Mouse (Mus musculus) right cerebral cortex, adult 2 months (tissue): Measurements from ENCODE around the gene Eif4a2.
"Not testable (repeated sequence)": the region's sequence is repeated elsewhere in the genome, so short reads cannot be mapped to it uniquely, and the experiment has no call there.

Experiments used
- DNase-seq, 2 experiments: peaks; one replicate each; pipeline ENCODE4 v3.0.0; 2021 to 2022; ENCODE audit warnings: low spot score in 2 of 2

Eif4a2 gene

DNA sequence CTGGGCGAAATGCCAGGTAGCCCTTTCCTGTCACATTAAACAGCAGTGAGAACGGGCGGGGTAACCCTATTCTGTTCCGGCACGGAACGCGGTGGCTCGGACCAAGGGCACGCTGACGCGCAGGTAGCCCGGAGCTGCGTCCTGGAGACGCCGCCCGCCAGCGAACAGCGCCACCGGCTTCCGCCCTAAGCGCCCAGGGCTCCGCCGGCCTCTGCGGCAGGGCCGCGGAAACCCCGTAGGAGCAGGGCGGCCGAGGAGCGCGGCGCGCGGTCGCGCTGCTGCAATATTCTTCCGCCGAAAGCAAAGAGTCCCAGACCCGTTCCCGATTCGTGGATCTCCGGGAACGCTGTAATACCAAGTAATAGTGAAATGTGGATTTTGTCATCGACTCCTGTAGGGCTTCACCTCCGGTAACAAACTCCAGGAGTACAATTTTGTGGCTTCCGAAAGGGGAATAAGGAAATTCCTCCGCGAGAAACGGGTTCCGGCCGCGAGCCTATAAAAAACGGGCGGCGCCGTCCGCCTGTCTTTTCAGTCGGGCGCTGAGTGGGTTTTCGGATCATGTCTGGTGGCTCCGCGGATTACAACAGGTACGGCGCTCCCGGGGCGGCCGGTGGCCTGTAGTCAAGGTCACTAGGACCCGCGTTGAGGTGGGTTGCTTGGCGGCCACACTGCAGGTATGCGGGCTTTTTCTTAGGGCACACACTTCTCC is at the start of gene Eif4a2:
Eif4a2 (plus strand) TSS at position 214 of the 712 bp plus-strand sequence.
- DNase-seq, result peak; percentile 92

DNA sequence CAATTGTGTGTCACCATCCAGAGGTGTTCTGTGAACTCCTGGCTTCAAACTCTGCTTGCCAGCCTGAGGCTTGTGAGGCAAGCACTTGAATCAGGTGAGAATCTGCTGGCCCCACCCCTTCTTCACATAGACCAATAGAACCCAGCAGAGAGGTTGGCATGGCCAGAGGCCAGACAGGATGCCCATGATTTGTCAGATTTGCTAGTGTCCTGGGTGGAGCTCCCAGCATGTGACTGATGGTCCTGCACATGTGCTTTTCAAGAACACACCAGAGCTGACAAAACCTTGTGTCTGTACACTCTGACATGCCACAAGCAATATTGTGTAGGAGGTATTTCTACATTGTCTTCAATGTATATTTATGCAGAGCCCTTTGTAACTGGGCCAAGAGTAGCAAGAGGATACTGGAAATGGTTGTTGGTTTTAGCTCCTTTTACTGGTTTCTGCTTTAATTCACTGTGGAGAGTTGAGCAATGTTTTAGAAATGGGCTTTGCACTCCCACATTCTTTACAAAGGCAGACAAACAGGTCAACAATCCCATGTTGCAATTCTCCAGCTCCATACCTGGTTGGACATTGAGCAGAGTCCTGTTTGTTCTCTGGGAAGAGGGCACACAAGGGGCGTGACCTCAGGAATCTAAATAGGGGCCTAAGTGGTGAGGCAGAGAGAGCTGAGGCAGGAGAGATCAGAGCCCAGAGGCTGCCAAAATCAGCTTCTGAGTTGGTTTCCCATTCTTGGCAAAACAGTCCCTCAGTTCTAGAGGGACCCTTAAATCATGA is 49.4 kb upstream of the Eif4a2 start, which contains the start of gene Kng1:
Kng1 (plus strand) TSS at position 198 of the 780 bp plus-strand sequence.
- not testable (repeated sequence) for DNase-seq

DNA sequence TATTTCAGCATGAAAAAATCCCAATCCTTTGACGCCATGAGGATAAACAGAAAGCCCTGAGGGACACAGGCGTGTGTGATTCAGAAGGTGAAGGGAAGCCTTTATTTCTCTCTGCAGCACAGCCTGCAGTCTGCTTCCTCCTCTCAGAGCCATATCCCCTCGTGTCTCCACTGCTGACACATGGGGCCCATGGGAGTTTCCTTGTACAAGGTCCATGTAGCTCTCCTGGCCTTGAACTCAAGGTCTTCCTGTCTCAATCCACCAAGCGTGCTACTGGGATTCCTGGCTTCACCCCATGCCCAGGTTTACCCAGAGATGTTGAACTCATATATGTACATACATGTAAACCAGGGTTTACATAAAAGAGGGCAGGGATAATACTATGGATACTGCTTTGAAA is 47.6 kb upstream of the Eif4a2 start:
- DNase-seq, result not testable (repeated sequence)

DNA sequence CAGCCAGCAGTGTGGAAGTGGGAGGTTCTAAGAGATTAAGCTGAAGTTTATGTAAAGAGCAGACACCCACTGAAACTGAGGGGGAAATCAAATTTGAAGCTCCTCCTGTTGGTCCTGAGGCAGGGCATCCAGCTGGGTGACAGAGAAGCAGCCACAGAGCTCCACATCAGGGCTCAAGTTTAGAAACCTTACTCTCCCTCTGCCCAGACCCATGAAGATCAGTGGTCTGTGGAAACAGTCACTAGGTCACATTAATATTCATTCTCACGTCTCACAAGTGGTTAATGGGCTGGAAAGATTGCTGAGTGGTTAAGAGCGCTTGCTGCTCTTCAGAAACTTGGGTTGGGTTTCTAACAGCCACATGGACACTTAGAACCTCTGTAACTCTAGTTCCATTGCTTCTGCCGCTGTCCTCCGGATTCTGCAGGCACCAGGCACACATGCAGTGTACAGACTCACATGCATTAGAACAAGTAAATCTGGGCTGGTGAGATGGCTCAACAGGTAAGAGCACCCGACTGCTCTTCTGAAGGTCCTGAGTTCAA is 46.4 kb upstream of the Eif4a2 start:
- not testable (repeated sequence) for DNase-seq

DNA sequence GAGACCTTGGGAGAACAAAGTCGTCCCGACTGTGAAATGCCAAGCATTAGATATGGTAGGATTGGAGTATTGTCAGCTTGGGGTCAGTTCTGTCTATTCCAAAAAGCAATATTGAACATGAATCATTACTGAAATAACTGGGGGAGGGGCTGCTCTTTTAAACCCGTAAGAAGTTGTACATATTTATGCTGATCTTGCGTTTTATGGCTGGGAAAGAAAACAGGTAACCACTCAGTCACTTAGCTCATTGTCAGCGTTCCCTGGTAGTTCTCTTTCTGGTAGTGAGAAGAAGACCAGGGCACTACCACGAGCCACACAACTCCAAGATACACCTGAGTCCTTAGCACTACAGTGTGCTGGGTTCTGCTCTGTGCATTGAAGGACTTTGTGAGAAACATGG is 29.7 kb upstream of the Eif4a2 start:
- DNase-seq, result not testable (repeated sequence)

DNA sequence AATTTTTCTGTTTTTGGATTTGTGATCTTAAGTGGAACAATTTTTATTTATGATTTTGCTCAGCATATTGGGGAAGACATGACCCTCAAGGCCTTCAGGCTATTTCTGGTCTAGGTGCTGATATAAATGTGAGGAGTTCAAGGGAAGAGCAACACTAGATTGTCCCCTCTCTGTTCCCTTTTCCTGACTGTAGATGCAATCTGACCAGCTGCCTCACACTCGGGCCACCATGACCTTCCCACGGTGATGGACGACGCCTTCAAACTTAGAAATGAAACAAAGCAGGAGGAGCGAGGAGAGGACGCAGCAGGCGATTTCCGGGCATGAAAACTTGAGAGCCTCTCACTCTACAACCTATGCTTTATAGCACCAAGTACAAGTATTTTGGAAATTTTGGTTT is 20.1 kb upstream of the Eif4a2 start:
- DNase-seq, result not testable (repeated sequence)

DNA sequence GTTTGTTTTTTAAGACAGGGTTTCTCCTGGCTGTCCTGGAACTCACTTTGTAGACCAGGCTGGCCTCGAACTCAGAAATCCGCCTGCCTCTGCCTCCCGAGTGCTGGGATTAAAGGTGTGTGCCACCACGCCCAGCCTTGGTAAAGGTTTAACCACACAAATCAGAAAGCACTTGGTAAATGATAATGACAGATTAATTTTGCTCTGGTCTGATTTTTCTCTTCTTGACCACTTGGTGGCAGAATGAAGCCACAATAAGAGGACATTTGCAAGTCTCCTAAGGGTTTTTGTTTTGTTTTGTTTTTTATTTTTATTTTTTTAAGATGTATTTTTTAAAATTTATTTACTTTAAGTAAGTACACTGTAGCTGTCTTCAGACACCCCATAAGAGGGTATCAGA is 19.5 kb upstream of the Eif4a2 start:
- not testable (repeated sequence) for DNase-seq

DNA sequence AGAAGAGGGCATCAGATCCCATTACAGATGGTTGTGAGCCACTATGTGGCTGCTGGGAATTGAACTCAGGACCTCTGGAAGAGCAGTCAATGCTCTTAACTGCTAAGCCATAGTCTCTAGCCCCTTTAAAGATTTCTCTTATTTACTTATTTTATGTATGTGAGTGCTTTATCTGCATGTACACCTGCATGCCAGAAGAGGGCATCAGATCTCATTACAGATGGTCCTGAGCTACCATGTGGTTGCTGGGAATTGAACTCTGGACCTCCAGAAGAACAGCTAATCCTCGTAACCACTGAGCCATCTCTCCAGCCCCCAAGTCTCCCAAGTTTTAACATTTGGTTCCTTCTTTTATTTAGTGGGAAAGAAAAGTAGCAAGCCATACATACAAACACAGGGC is 18.8 kb upstream of the Eif4a2 start:
- not testable (repeated sequence) for DNase-seq

DNA sequence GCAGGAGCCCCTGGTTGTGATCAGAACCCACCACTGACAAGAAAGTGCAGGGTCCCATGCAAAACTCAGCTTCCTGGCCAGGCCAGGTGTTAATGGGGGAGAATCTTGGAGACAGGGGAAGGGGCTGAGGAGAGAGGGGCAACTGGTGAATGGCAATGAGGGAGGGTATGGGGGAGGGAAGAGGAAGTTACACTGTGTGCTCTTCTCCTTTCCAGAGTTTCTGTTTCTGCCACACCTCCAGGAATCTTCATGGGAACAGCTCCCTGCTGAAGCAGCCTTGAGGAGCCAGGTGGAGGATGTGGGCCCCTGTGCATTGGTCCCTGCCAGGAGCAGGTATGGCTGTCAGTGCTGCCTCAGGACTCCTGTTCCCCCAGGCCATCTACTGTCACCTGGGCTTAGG is 15.9 kb upstream of the Eif4a2 start:
- not testable (repeated sequence) for DNase-seq

DNA sequence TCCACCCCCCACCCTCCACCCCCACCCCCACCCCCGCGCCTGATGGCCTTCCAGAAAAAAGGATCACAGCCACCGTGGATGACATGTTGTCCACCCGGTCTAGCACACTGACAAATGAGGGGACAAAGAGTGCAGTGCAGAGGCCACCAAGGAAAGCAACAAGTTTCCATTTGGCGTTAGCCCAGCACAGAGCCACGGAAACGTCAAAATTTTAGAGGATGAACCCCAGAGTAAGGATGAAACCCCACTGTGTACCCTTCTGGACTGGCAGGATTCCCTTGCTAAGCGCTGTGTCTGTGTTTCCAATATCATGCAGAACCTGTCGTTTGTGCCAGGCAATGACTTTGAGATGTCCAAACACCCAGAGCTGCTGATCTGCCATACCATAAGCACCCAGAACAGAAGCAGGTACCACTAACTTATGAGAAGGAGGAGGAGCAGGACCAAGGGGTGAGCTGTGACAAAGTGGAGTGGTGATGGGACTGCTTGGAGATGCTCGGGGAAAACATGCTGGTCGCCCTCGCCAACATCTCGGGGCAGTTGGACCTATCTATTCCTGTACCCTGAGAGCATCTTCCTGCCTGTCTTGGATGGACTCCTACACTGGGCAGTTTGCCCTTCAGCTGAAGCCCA is 13.8 kb upstream of the Eif4a2 start:
- no peak for DNase-seq

DNA sequence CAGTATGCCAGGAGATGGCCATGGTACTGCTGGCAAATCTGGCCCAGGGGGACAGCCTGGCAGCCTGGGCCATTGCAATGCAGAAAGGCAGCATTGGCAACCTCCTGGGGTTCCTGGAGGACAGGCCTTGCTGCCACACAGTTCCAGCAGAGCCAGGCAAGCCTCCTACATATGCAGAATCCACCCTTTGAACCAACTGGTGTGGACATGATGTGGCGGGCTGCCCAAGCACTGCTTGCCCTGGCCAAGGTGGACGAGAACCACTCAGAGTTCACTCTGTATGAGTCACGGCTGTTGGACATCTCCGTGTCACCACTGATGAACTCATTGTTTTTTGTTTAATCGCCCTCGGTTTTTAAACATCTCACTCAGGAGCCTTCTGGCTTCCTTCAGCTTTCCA is 13.1 kb upstream of the Eif4a2 start:
- no peak for DNase-seq

DNA sequence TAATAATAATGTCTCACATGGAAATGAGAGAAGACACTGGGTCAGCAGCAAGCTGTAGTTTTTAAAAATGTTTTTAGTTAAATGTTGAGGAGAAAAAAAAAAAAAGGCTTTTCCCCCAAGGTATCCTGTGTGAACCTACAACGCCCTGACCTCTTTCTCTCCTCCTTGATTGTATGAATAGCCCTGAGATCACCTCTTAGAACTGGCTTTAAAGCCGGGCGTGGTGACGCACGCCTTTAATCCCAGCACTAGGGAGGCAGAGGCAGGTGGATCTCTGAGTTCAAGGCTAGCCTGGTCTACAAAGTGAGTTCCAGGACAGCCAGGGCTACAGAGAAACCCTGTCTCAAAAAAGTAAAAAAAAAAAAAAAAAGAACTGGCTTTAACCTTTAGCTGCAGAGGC is 11.7 kb upstream of the Eif4a2 start:
- not testable (repeated sequence) for DNase-seq

DNA sequence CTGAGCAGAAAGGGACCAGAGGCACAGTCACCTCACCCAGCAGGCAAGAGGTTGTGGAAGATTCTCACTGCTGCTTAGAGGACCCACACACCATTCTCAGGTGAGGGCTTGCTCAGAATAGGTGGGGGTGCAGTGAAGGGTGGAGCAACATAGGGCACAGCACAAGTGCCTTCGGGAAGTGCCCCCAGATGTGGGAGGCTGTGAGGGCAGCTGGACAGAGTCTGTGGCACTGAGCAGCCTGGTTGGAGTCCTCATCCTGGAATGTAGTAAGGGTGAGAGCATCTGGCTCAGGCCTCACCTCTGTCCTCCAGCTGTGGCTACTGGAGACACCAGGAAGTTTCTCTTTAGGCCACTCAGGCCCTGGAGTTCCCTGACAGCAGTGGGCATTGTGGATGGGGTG is 10.4 kb upstream of the Eif4a2 start:
- not testable (repeated sequence) for DNase-seq

DNA sequence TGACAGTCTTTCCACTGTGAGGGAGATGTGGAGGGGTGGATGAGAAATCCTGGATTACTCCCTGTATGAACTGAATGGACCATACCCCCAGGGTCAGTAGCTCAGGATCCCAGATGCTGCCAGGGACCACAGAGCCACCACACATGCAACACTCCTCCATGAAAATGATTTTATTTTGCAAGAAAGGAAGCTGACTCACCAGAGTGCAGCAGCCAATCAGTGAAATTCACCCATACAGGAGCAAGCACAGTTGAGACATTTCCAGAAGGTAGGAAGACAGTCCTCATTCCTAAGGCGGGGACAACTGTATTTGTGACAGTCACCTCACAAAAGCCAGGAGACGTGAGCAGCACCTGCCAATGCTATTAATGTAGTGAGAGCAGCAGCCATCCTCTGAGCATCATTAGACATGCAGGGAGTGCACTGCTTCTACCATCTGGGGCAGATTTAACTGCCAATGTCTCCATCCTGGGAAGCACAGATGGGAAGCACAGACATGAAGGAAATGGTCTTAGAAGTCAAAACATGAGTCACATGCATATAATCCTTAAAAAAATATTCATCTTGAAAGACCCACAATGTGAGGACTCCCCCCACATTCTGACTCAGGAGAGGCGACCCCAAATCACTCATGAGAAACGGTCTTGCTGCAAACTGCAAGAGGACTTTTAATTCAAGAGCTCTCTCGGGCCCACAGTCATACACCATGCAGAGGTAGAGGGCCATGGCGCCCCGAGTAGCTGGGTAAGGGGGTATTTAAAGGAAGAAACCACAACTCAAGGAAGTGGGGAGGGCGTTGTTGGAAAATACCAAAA is 9.7 kb upstream of the Eif4a2 start:
- peak; percentile 29 to 42 for DNase-seq

DNA sequence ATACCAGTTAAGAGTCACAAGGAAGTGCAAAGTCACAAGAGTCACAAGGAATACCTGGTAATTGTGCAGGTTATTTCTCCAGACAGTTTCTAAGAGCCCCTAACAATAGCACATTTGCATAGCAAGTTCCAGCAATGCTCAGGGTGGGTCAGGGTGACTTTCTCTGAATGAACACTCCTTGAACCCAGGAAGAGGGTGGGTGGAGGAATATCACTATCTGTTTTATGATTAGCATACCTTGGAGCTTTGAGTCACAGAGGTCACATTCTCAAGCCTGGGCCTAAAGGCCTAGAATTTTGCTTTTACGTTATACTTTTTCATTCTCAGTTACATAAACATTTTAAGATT is 9.2 kb upstream of the Eif4a2 start:
- not testable (repeated sequence) for DNase-seq

DNA sequence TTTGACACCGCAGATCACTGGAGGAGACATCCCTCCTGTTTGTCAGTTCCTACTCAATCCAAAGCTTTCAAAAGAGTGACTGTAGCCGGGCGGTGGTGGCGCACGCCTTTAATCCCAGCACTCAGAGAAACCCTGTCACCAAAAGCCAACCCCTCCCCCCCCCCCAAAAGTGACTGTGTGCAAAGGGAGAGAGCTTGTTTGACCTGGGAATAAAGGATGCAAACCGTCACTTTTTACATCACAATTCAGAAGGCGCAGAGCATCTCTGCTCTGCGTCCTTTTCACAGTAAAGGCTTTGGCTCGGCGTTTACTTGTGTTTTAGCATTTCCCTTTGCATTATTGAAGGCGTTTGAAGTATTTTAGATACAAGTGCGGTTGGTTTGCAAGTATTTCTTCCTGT is 7.6 kb upstream of the Eif4a2 start:
- DNase-seq, result no peak

DNA sequence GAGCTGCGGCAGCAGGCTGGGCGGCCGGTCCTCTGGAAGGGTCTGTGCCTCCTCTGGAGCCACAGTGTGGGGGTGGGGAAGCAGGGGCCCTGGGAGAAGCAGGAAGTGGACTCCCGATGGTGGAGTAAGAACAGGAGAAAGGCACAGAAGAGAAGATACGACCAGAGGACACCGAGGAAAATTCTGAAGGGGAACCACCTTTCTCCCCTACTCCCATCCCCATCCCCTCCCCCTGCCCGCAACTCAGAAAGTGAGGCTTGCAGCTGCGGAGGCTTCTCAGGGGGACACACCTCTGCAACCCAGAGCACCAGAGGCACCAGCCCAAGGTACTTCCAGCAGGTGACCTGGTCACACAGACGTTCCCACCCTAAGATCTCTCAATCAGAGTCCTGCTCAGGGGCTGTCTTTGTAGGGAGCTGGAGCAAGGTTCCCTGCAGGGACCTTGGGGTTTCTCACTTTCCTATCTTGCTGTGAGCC is 7.1 kb upstream of the Eif4a2 start:
- no peak for DNase-seq

DNA sequence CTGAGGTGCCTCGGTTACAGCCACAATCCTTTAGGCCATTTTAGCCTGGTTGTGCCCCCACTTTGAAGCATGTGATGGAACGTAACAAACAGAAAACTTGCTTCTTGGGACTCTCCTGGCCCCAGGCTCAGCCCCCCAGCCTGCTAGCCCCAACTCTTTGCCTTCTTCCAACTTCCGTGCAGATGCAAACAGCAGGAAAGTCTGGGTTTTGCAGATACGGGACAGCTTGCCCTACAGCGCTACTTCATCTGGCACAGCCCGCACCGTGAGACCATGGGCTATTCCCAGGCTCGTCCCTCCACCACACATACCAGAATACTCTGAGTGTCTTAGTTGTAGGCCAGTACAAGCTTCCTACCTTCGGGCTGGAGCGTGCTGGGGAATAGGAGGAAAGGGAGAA is 6.6 kb upstream of the Eif4a2 start:
- DNase-seq, result no peak

DNA sequence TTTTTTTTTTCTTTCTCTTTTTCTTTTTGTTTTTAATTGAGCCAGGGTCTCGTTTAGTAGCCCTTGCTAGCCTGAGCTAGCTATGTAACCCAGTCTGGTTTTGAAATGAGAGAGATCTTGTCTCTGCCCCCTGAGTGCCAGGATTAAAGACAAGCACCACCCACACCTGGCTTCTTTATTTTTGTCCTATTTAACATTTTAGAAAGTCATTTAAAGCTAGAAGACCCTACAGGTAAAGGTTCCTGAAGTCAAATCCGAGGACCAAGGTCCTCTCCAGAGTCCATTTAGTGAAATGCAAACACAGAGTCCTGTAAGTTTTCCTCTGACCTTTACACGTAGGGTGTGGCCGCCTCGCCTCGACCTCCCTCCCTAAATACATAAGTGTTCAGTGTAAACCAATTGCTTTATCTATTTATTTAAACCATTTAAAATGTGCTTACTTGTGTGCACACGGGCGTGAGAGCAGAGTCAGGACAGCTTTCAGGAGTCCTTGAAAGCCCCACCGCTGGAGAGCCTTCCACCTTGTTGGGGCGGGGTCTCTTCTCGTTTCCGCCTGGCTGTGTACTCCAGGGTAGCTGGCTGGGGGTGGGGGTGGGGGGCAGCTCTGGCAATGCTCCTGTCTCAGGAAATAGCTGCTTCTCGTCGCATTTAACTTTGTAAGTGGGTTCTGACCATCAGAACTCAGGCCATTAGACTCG is 4.8 kb upstream of the Eif4a2 start:
- no peak for DNase-seq

DNA sequence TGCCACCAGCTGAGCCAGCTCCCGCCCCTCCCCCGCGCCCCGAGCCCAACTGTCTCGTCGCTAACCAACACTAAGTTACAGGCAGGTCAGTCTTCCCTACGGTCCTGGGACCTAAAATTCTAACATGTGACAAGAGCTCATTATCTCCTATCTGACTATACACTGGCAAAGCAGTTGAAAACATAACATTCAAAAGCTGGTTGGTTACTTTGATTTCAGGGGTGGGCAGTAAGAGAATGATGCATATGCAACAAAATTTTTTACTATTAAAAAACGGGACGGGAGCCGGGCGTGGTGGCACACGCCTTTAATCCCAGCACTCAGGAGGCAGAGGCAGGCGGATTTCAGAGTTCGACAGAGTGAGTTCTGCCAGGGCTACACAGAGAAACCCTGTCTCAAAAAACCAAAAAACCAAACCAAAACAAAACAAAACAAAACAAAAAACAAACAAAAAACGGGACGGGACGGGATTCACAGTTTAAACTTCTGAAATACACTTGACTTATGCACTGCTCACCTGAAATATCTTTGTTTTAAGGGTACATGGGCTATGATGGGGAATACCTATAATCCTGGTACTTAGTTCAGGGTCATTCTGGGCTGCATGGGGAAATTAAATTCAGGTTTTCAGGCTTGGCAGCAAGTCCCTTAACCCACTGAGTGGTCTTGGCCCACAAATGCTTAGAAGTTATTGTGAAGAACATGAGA is 4.1 kb upstream of the Eif4a2 start:
- no peak for DNase-seq
